Mouse (Mus musculus): Measurements from ENCODE around the gene Rraga.

GRCm38 (mm10) chr4:86622116-86622515 lies 46.6 kb downstream of the Rraga start:
- TF ChIP-seq CTCF (IDR thresholded peaks at IDR 0.05; ENCODE audit: low read depth, low read length): no peak
- TF ChIP-seq GATA1 (IDR thresholded peaks at IDR 0.05; ENCODE audit: borderline replicate concordance, low read length): no peak
- TF ChIP-seq GATA2 (IDR thresholded peaks at IDR 0.05; ENCODE audit: borderline replicate concordance, low read depth, low read length): no peak

All from G1E (cell line).